Mouse (Mus musculus) liver, embryonic 14.5 days (tissue): ENCODE data around the gene Gm48551.

Source experiments
- CTCF ChIP-seq: IDR thresholded peaks from 2 replicates; pipeline ENCODE4 v1.5.1; 2016; ENCODE audit warnings: antibody characterized with exemption, low read depth, control low read depth
- EP300 ChIP-seq: IDR thresholded peaks from 2 replicates; pipeline ENCODE4 v1.6.1; 2016; ENCODE audit warnings: antibody characterized with exemption, low read depth

- TF ChIP-seq CTCF (no peak), EP300 (no peak)
These were observed 46.0 kb downstream of the Gm48551 start for GRCm38 (mm10) chr10:81430141-81430830.
